In genomic region chr2:38355731-38356427, GRCm38 (mm10) we compare ENCODE assay signal across 10 mouse cellular contexts. TPM values are rescaled to one million over a fixed set of nuclear protein-coding genes. Genes with fewer than 3 reads are reported as not detected.
A peak's percentile ranks its signal among the peaks of the same experiment; 100 is the strongest.
DNase-seq lines count a peak whose midpoint lies in the region; ATAC-seq and TF ChIP-seq lines count a peak whose summit lies in the region.
"Had no signal": no experiment of that assay in that cellular context is flagged by ENCODE, and none has a peak within 500 bp of the region (broad histone marks: within the 10 kb centered on the region; RNA-seq: fewer than 3 reads in every experiment).

No protein-coding gene starts in this region.

- H3K36me3 ChIP-seq in heart, postnatal 0 days (replicated peaks; ENCODE audit: control insufficient read depth, insufficient read depth, low read length): no peaks in the 10 kb centered on the region
- H3K36me3 ChIP-seq in forebrain, embryonic 10.5 days (replicated peaks): peaks cover 80% of the 10 kb centered on the region
- H3K36me3 ChIP-seq in liver, embryonic 11.5 days (ENCODE audit: control insufficient read depth, insufficient read depth, low read length): no peaks in the 10 kb centered on the region

- peaks cover 100% of the 10 kb centered on the region for H3K27me3 ChIP-seq in heart, postnatal 0 days (ENCODE audit: control insufficient read depth, insufficient read depth, low read length)
- peaks cover 100% of the 10 kb centered on the region for H3K27me3 ChIP-seq in forebrain, embryonic 10.5 days (ENCODE audit: poor library complexity, severe bottlenecking)
- H3K27me3 ChIP-seq in liver, embryonic 11.5 days (replicated peaks; ENCODE audit: control insufficient read depth, insufficient read depth, low read length): peaks cover 100% of the 10 kb centered on the region

- peaks cover 9% of the 10 kb centered on the region for H3K4me1 ChIP-seq in heart, postnatal 0 days (ENCODE audit: control insufficient read depth, insufficient read depth)
- peaks cover 74% of the 10 kb centered on the region for H3K4me1 ChIP-seq in forebrain, embryonic 10.5 days
- H3K4me1 ChIP-seq in liver, embryonic 11.5 days (replicated peaks; ENCODE audit: control insufficient read depth, insufficient read depth, low read length): peaks cover 3% of the 10 kb centered on the region

- intact Hi-C loops in left cerebral cortex, postnatal 36 days (cut with DNase I): no loop called here

- peak overlapping the region; percentile 20; the same call in 1 of the 2 replicates for H3K4me3 ChIP-seq in heart, postnatal 0 days (ENCODE audit: low read depth, low read length)
- H3K4me3 ChIP-seq in forebrain, embryonic 10.5 days: peak overlapping the region; percentile 68
- H3K4me3 ChIP-seq in liver, embryonic 11.5 days (ENCODE audit: low read depth, low read length): peak overlapping the region; percentile 47

- 0 out of 2 replicates have a peak overlapping the region, but pooled peaks have one; percentile 30 for H3K4me2 ChIP-seq in heart, postnatal 0 days (ENCODE audit: low read depth, low read length)
- H3K4me2 ChIP-seq in liver, embryonic 11.5 days: peak overlapping the region; percentile 50

- no peak for DNase-seq in heart, postnatal 0 days (ENCODE audit: low spot score)
- no peak for DNase-seq in heart, adult 9 months (ENCODE audit: low spot score in 2 of 2)
- peak; percentile 43 for DNase-seq in Muller cell, postnatal 12 days (ENCODE audit: inconsistent ontology term)
- DNase-seq in forebrain, embryonic 10.5 days (ENCODE audit: extremely low spot score, low spot score): no peak
- DNase-seq in liver, embryonic 11.5 days (ENCODE audit: low spot score): no peak
- DNase-seq in left cerebral cortex, postnatal 36 days (ENCODE audit: low spot score in 2 of 2): no peak
- DNase-seq in spleen, postnatal 10 days (ENCODE audit: low spot score in 2 of 2): no peak
- no peak for DNase-seq in layer of hippocampus, adult 9-11 months

- H3K27ac ChIP-seq in heart, postnatal 0 days (ENCODE audit: low read depth): no peak overlapping the region
- peak overlapping the region; percentile 96 for H3K27ac ChIP-seq in forebrain, embryonic 10.5 days
- H3K27ac ChIP-seq in liver, embryonic 11.5 days (ENCODE audit: low read depth, low read length): no peak overlapping the region

- no peak overlapping the region for H3K9ac ChIP-seq in heart, postnatal 0 days (replicated peaks; ENCODE audit: low read depth, low read length)
- peak overlapping the region; percentile 58 for H3K9ac ChIP-seq in liver, embryonic 11.5 days (ENCODE audit: low read depth, low read length)

- ATAC-seq in heart, postnatal 0 days (ENCODE audit: insufficient read depth, low read depth): no peak
- no peak for ATAC-seq in liver, embryonic 11.5 days (replicated peaks; ENCODE audit: low FRiP score)

- no peaks in the 10 kb centered on the region for H3K9me3 ChIP-seq in heart, postnatal 0 days (replicated peaks; ENCODE audit: control insufficient read depth, low read length)
- no peaks in the 10 kb centered on the region for H3K9me3 ChIP-seq in forebrain, embryonic 10.5 days
- H3K9me3 ChIP-seq in liver, embryonic 11.5 days (ENCODE audit: control insufficient read depth, low read length): no peaks in the 10 kb centered on the region

- TF ChIP-seq CTCF in heart, postnatal 0 days (IDR thresholded peaks at IDR 0.05; ENCODE audit: low read depth): no peak

- WGBS in heart, postnatal 0 days: 6% methylated on average over 19 of the region's 19 CpGs
- WGBS in forebrain, embryonic 10.5 days: under 1% methylated on average over 19 of the region's 19 CpGs
- 2% methylated on average over 19 of the region's 19 CpGs for WGBS in liver, embryonic 11.5 days

- TF ChIP-seq EP300 in heart, postnatal 0 days (IDR thresholded peaks at IDR 0.05; ENCODE audit: low read depth): no peak

RNA-seq across cellular contexts. Expression of gene Lhx2, which starts 16.8 kb away (rescaled TPM):
- not detected in 2 replicates for total RNA-seq in heart, postnatal 0 days (2014; rRNA removed; ENCODE audit: low replicate concordance)
- polyA plus RNA-seq in heart, postnatal 0 days (2015; fragmentation: Nextera tagmentation; extraction: Ambion mirVana): 0.04 TPM in 1 of 2 replicates, not detected in the other
- polyA plus RNA-seq in forebrain, embryonic 10.5 days (2016; fragmentation: Nextera tagmentation; extraction: Ambion mirVana): 108 and 115 TPM in 2 replicates
- polyA plus RNA-seq in liver, embryonic 11.5 days (2014; fragmentation: Nextera tagmentation; extraction: Ambion mirVana): 10.5 and 11.0 TPM in 2 replicates
- total RNA-seq in left cerebral cortex, postnatal 36 days (2021): 10 to 100 TPM; 76.7 to 79.0 TPM
- total RNA-seq: neutrophil, adult 5-6 weeks had no signal
- polyA plus RNA-seq: urinary bladder, adult 2 months had no signal

Comparison
In these comparisons a context has a peak if more than half of its experiments do, and no peak if none do; other contexts are left out.
1. RNA of gene Lhx2, which starts 16.8 kb away (polyA plus RNA-seq): 108 to 115 TPM in forebrain, embryonic 10.5 days and 10.5 to 11.0 TPM in liver, embryonic 11.5 days; 0.04 TPM in heart, postnatal 0 days; every median in the first group is over 10 times any median in the second.
2. Peak in every context shown above with its lines, with median percentiles within 50 percentile points of each other: H3K4me3 ChIP-seq.